Mouse (Mus musculus) midbrain, embryonic 11.5 days (tissue): Measurements from ENCODE around the gene Amigo2. TPM values are rescaled to one million over a fixed set of nuclear protein-coding genes. Genes with fewer than 3 reads are reported as not detected.

ENCODE experiments used
- ATAC-seq: fragments of 200-750 bp; cut with Nextera tagmentation; 2 replicates; pipeline ENCODE4 v1.8.0; 2017; ENCODE audit warnings: moderate TSS enrichment, moderate library complexity; ENCODE audit not compliant: low FRiP score
- DNase-seq: peaks from one replicate; pipeline ENCODE4 v3.0.0; 2015; ENCODE audit warnings: low spot score; ENCODE audit errors: missing footprints
- H3K27ac ChIP-seq: fragments of 300-500 bp; sonication (generic); 2 replicates; pipeline ENCODE4 v1.5.1; 2014; ENCODE audit warnings: low read depth, low read length
- H3K27me3 ChIP-seq: fragments of 300-500 bp; sonication (generic); 2 replicates; pipeline ENCODE4 v1.6.1; 2014; ENCODE audit warnings: mild to moderate bottlenecking, low read length, moderate library complexity, mixed read lengths; ENCODE audit not compliant: control insufficient read depth, insufficient read depth
- H3K36me3 ChIP-seq: fragments of 300-500 bp; sonication (generic); 2 replicates; pipeline ENCODE4 v1.6.1; 2014; ENCODE audit warnings: mild to moderate bottlenecking, low read length, moderate library complexity, mixed read lengths; ENCODE audit not compliant: control insufficient read depth, insufficient read depth
- H3K4me1 ChIP-seq: fragments of 300-500 bp; sonication (generic); 2 replicates; pipeline ENCODE4 v1.6.1; 2014; ENCODE audit warnings: low read length; ENCODE audit not compliant: control insufficient read depth, insufficient read depth
- H3K4me2 ChIP-seq: fragments of 300-500 bp; sonication (generic); 2 replicates; pipeline ENCODE4 v1.6.1; 2014; ENCODE audit warnings: mild to moderate bottlenecking, moderate library complexity
- H3K4me3 ChIP-seq: fragments of 300-500 bp; sonication (generic); 2 replicates; pipeline ENCODE4 v1.5.1; 2014; ENCODE audit warnings: low read depth, low read length
- H3K9ac ChIP-seq: fragments of 300-500 bp; sonication (generic); 2 replicates; pipeline ENCODE4 v1.6.1; 2014; ENCODE audit warnings: low read length
- H3K9me3 ChIP-seq: fragments of 300-500 bp; sonication (generic); 2 replicates; pipeline ENCODE4 v1.6.1; 2016; ENCODE audit warnings: low read length; ENCODE audit not compliant: control insufficient read depth
- WGBS: fragments of 180-500 bp; shearing (Covaris S2); extraction: QIAGEN DNeasy Blood & Tissue Kit; methylation state at CpG from one replicate; pipeline ENCODE4 v1.1.7; 2014; 5-methylcytosine and 5-hydroxymethylcytosine counted together
- polyA plus RNA-seq: library from polyadenylated mRNA; unstranded; fragments of >200 nt; fragmentation: Nextera tagmentation; extraction: Ambion mirVana; gene quantifications from 2 replicates; pipeline ENCODE4 v1.2.1, GENCODE M21; 2014

Amigo2 gene
- polyA plus RNA-seq, 1 experiment from 2014 or later: 5.9 TPM

DNA sequence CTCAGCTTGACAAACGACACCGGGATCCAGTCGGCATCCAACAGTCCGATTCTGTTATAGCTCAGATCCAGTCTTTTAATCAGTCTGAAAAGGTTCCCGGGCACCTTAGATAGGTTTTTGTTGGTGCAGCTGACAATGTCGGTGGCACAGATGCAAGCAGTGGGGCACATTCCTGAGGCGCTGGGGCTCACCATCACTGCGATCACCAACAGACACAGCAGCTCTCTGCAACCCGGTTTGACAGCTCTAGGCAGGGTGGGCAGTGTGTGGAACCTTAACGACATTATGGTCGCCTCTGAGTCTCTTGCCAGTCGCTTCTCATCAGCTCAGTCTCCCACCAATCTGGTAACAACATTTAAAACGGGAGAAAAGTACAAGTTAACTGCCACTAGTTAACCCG lies 831 bp downstream of the Amigo2 start:
- no peaks in the 10 kb centered on the region for H3K4me1 ChIP-seq
- no peak overlapping the region for H3K27ac ChIP-seq
- DNase-seq (no peak), ATAC-seq (no peak)
- H3K9me3 ChIP-seq: no peaks in the 10 kb centered on the region
- H3K4me2 ChIP-seq: peak overlapping the region; percentile 59
- H3K36me3 ChIP-seq: no peaks in the 10 kb centered on the region
- 37% methylated on average over 14 of the region's 14 CpGs for WGBS
- H3K27me3 ChIP-seq: peaks cover 5% of the 10 kb centered on the region; the same call in 1 of the 2 replicates
- H3K9ac ChIP-seq: no peak overlapping the region
- peak overlapping the region; percentile 75 for H3K4me3 ChIP-seq

DNA sequence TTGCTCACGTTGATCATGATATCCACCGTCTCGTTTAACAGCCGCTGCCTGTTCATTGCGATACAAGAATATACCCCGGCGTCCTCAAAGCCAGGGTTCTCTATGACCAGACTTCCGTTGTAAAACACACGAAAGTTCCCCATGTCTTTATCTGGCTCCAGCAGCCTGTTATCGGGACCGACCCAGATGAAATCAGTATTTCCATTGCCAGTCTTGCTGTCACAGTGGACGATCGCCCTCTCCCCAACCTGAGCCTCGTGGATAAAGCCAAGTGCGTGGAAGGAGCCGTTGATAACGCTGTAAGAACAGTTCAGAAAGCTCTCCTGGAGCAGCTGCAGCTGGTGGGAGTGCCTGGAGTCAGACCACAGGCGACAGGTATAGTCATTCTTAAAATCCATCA lies 1.7 kb downstream of the Amigo2 start:
- WGBS: 87% methylated on average over 18 of the region's 18 CpGs
- H3K4me2 ChIP-seq: no peak overlapping the region
- H3K4me1 ChIP-seq: no peaks in the 10 kb centered on the region
- H3K36me3 ChIP-seq: no peaks in the 10 kb centered on the region
- H3K27ac ChIP-seq: no peak overlapping the region
- H3K4me3 ChIP-seq: no peak overlapping the region
- no peaks in the 10 kb centered on the region for H3K9me3 ChIP-seq
- peaks cover 5% of the 10 kb centered on the region; the same call in 1 of the 2 replicates for H3K27me3 ChIP-seq
- ATAC-seq: no peak
- no peak for DNase-seq
- no peak overlapping the region for H3K9ac ChIP-seq

DNA sequence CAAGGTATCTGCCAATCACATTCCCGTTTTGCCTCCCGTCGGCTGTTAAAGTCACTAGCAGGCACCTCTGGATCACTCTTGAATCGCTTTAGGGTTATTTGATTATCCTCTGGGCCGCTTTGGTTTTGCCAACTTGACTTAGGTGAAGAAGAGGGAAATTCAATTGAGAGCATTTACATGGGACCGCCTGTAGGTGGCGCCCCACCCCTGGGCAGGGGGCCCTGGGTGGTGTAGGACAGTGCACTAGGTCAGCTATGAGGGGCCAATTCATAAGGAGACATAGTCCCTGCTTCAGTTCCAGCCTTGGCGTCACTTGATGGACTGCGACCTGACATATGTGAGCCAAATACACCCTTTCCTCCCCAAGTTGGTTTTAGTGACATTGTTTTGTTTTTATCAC lies 10.1 kb downstream of the Amigo2 start:
- Histone ChIP-seq H3K4me3 (no peak overlapping the region), H3K9ac (no peak overlapping the region), H3K4me1 (no peaks in the 10 kb centered on the region), H3K4me2 (no peak overlapping the region), H3K27me3 (no peaks in the 10 kb centered on the region), H3K27ac (no peak overlapping the region), H3K36me3 (no peaks in the 10 kb centered on the region), H3K9me3 (no peaks in the 10 kb centered on the region)
- 0 out of 2 replicates have a peak, but pooled peaks have one; percentile 35 for ATAC-seq
- no peak for DNase-seq
- WGBS: 47% methylated on average over 9 of the region's 9 CpGs

DNA sequence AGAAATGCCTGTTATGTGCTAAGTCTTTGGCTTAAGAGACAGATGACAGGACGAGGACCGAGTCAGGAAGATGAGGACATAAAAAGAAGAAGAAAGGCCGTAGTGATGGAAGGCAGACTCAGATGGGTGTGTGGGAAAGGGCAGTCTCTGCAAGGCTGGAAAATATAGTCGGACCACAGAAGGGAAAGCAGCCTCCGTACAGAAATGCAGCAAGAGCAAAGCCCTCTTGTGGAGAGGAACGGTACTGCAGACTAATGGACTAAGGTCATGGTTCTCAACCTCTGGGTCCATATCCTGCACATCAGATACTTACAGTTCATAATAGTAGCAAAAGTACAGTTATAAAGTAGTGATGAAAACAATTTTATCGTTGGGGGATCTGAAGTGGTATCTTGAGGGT lies 11.9 kb downstream of the Amigo2 start:
- no peaks in the 10 kb centered on the region for H3K36me3 ChIP-seq
- no peaks in the 10 kb centered on the region; the same call in 1 of the 2 replicates for H3K9me3 ChIP-seq
- no peak overlapping the region for H3K27ac ChIP-seq
- H3K4me3 ChIP-seq: no peak overlapping the region
- no peaks in the 10 kb centered on the region for H3K27me3 ChIP-seq
- WGBS: 29% methylated on average over 7 of the region's 7 CpGs
- no peak overlapping the region for H3K4me2 ChIP-seq
- H3K4me1 ChIP-seq: no peaks in the 10 kb centered on the region
- ATAC-seq (no peak), DNase-seq (peak; percentile 96)
- no peak overlapping the region for H3K9ac ChIP-seq

DNA sequence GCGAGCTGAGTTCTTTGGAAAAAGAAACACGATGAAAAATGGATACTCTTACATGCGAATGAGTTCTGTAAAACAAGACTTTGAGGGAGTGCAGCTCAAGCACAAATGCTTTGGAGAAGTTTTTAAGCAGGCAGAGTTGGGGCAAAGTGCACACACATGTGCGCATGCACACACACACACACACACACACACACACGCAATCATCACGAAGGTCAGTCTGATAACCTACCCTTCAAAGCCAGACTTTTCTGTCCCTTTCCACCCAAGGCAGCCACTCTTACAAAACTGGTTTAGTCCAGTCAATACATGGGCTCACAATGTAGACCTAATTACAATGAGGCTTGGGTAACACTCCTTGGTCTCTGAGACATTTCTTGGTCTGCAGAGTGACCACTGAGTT lies 13.0 kb downstream of the Amigo2 start:
- DNase-seq (no peak), ATAC-seq (no peak)
- Histone ChIP-seq H3K36me3 (no peaks in the 10 kb centered on the region), H3K9me3 (no peaks in the 10 kb centered on the region; the same call in 1 of the 2 replicates), H3K27me3 (no peaks in the 10 kb centered on the region), H3K9ac (no peak overlapping the region), H3K4me3 (no peak overlapping the region), H3K27ac (no peak overlapping the region), H3K4me1 (no peaks in the 10 kb centered on the region), H3K4me2 (no peak overlapping the region)
- WGBS: 94% methylated on average over 6 of the region's 6 CpGs

DNA sequence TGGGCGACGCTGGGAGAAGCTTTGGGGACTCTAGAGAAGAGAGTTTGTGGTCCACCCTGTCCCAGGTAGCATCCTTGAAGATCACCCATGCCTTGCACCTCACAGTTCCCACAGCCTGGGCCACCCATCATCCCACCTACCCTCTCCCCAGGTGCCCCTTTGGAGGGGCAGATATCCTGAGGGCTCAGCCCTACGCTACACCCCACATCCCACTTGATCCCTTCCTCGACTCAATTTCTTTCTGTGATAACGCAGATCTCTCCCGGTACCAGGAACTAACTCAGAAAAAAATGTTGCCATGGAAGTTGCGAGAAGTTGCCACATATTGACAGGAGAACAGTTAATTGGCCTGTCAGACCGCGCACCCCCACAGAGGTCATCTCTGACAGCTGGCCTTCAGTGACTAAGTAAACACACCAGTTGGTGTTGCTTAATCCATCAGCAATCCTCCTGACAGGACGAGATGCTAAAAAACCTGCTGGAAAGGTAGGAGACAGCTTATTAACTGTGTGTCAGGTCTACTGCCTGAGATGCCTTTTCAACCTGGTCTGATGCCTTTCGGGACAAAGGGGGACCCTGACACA lies 17.5 kb downstream of the Amigo2 start:
- WGBS: 86% methylated on average over 11 of the region's 11 CpGs
- no peaks in the 10 kb centered on the region for H3K4me1 ChIP-seq
- no peak overlapping the region for H3K27ac ChIP-seq
- no peak overlapping the region for H3K9ac ChIP-seq
- no peak for DNase-seq
- no peaks in the 10 kb centered on the region for H3K36me3 ChIP-seq
- H3K4me2 ChIP-seq: no peak overlapping the region
- no peak for ATAC-seq
- H3K4me3 ChIP-seq: no peak overlapping the region
- H3K9me3 ChIP-seq: no peaks in the 10 kb centered on the region; the same call in 1 of the 2 replicates
- no peaks in the 10 kb centered on the region for H3K27me3 ChIP-seq

DNA sequence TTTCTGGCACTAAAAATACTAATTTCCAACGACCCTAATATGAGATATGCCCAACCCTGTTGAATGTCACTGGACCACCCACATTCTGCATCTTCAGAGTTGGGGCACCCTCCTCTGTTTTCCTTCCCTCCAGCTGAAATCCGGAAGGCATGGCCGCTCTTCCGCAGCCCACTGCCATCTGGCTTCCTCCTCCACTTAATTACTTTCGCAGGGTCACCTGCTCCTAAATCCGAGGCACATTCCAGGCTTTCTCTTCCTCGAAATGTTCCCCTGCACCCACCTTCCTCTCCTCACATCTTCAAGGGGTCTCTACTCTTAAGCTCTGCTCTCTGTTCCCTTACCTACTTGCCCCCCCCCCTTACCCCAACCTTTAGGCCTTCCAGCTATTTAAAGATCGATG lies 23.1 kb downstream of the Amigo2 start:
- no peaks in the 10 kb centered on the region for H3K36me3 ChIP-seq
- no peak overlapping the region for H3K4me2 ChIP-seq
- no peaks in the 10 kb centered on the region for H3K9me3 ChIP-seq
- 81% methylated on average over 8 of the region's 8 CpGs for WGBS
- no peak for DNase-seq
- ATAC-seq: no peak
- H3K27ac ChIP-seq: no peak overlapping the region
- no peaks in the 10 kb centered on the region for H3K27me3 ChIP-seq
- no peaks in the 10 kb centered on the region for H3K4me1 ChIP-seq
- H3K4me3 ChIP-seq: no peak overlapping the region
- no peak overlapping the region for H3K9ac ChIP-seq

DNA sequence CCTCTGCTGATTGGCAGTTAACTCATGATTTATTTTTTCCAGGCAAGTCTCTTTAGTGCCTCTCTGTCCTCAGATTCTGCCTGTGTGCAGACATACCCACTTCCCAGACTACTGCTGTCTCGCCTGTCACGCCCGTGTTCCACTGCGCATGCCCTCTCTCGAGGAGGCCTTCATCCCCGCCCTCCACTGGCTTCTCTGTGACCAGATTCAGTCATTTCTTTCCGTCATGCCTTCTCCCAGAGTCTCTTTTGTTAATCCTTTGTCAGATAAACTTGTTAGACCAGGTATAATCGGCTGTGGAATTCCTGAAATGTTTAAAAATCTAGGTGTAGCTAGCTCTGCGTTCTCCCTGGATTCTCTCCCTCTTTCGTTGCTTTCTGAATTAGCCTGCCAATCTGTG lies 23.7 kb downstream of the Amigo2 start:
- DNase-seq (no peak), ATAC-seq (no peak)
- H3K27ac ChIP-seq: no peak overlapping the region
- H3K4me3 ChIP-seq: no peak overlapping the region
- no peaks in the 10 kb centered on the region for H3K36me3 ChIP-seq
- H3K4me2 ChIP-seq: no peak overlapping the region
- H3K4me1 ChIP-seq: no peaks in the 10 kb centered on the region
- no peaks in the 10 kb centered on the region for H3K27me3 ChIP-seq
- H3K9me3 ChIP-seq: no peaks in the 10 kb centered on the region
- H3K9ac ChIP-seq: no peak overlapping the region
- WGBS: 86% methylated on average over 10 of the region's 10 CpGs

DNA sequence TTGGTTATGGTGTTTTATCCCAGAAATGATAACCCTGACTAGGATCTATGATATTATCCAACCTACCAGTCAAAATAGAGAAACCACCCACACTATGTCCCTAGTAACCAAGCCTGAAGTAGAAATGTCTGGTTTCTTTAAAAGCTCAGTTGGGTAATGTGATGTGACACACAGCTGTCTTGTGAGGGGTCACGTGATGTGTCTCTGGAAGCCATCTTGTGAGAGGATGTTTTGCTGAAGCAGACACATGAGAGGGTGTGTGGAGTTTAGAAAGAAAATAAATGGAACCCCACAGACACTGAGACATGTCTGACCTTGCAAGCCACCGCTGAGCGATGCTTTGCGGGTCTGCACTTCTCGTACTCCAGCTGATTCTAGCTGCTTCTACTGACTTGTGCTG lies 30.2 kb downstream of the Amigo2 start:
- Histone ChIP-seq H3K4me2 (no peak overlapping the region), H3K36me3 (no peaks in the 10 kb centered on the region), H3K27ac (no peak overlapping the region), H3K4me3 (no peak overlapping the region), H3K4me1 (no peaks in the 10 kb centered on the region), H3K9ac (no peak overlapping the region), H3K9me3 (no peaks in the 10 kb centered on the region), H3K27me3 (no peaks in the 10 kb centered on the region)
- 89% methylated on average over 5 of the region's 5 CpGs for WGBS
- ATAC-seq: no peak
- DNase-seq: no peak
